ENCODE assay signal across 27 mouse cellular contexts in genomic region chr13:52613266-52613665, GRCm38 (mm10). TPM values are rescaled to one million over a fixed set of nuclear protein-coding genes. Genes with fewer than 3 reads are reported as not detected.
DNase-seq lines count a peak whose midpoint lies in the region; ATAC-seq and TF ChIP-seq lines count a peak whose summit lies in the region.
"Had no signal": no experiment of that assay in that cellular context is flagged by ENCODE, and none has a peak within 500 bp of the region (broad histone marks: within the 10 kb centered on the region; RNA-seq: fewer than 3 reads in every experiment).

No protein-coding gene starts in this region.

- H3K4me1 ChIP-seq in megakaryocyte, embryonic 14.5 days: peaks cover 97% of the 10 kb centered on the region
- H3K4me1 ChIP-seq: embryonic facial prominence, embryonic 13.5 days; embryonic facial prominence, embryonic 15.5 days; forebrain, embryonic 12.5 days had no signal

- no peak overlapping the region for H3ac ChIP-seq in myocyte (ENCODE audit: control insufficient read depth, insufficient read length)

- no peak for TF ChIP-seq POLR2A in myocyte (IDR thresholded peaks at IDR 0.05; ENCODE audit: insufficient read length, low read depth)

- peak overlapping the region; percentile 56 for H3K4me3 ChIP-seq in megakaryocyte, embryonic 14.5 days (replicated peaks)
- H3K4me3 ChIP-seq in myocyte: no peak overlapping the region
- H3K4me3 ChIP-seq: embryonic facial prominence, embryonic 13.5 days; embryonic facial prominence, embryonic 15.5 days; erythroblast, embryonic 14.5 days; forebrain, embryonic 10.5 days; forebrain, embryonic 12.5 days had no signal

- no peak overlapping the region for H3K4me2 ChIP-seq in myocyte (ENCODE audit: low read depth)
- H3K4me2 ChIP-seq: embryonic facial prominence, embryonic 13.5 days; embryonic facial prominence, embryonic 15.5 days; forebrain, embryonic 12.5 days had no signal

- peaks cover 100% of the 10 kb centered on the region for H3K36me3 ChIP-seq in megakaryocyte, embryonic 14.5 days (replicated peaks; ENCODE audit: low read length)
- H3K36me3 ChIP-seq in myocyte (ENCODE audit: control insufficient read depth, insufficient read depth): no peaks in the 10 kb centered on the region
- H3K36me3 ChIP-seq: embryonic facial prominence, embryonic 13.5 days; embryonic facial prominence, embryonic 15.5 days; forebrain, embryonic 10.5 days; forebrain, embryonic 12.5 days; G1E had no signal

- DNase-seq in CD4-positive, CD25-positive, alpha-beta regulatory T cell, adult 2 months (ENCODE audit: low read depth, low spot score): peak; percentile 15
- no peak for DNase-seq in adipocyte (ENCODE audit: low spot score)
- DNase-seq: adrenal gland, adult 8-10 months; adrenal gland, postnatal 14 days; adrenal gland, postnatal 36 days; B cell, adult 2 months; cerebellum, adult 11-12 months; cerebellum, adult 8-10 months; cerebellum, adult 9-11 months; cerebellum, postnatal 14 days; cerebellum, postnatal 36 days; embryo, embryonic 11 days had no signal

- H3K9me3 ChIP-seq in megakaryocyte, embryonic 14.5 days: 0 out of 2 replicates have a peak, but pooled peaks cover 3% of the 10 kb centered on the region
- H3K9me3 ChIP-seq: embryonic facial prominence, embryonic 13.5 days; embryonic facial prominence, embryonic 15.5 days; forebrain, embryonic 10.5 days; forebrain, embryonic 12.5 days had no signal

- no peak for ATAC-seq in CD4-positive, CD25-positive, alpha-beta regulatory T cell, adult 4 months
- ATAC-seq in megakaryocyte, adult 5-6 weeks (ENCODE audit: poor library complexity, severe bottlenecking): no peak
- ATAC-seq: activated CD4-positive, CD25-positive, alpha-beta regulatory T cell, adult 4 months; forebrain, embryonic 14.5 days; forebrain, embryonic 16.5 days; Patski had no signal

- no peaks in the 10 kb centered on the region for H3K79me2 ChIP-seq in myocyte (ENCODE audit: control insufficient read depth, insufficient read depth)

- no peaks in the 10 kb centered on the region for H3K27me3 ChIP-seq in megakaryocyte, embryonic 14.5 days (replicated peaks)
- H3K27me3 ChIP-seq in myocyte (ENCODE audit: control insufficient read depth, insufficient read depth, insufficient read length): peaks cover 10% of the 10 kb centered on the region
- H3K27me3 ChIP-seq: CH12.LX; embryonic facial prominence, embryonic 13.5 days; embryonic facial prominence, embryonic 15.5 days; forebrain, embryonic 12.5 days had no signal

TF ChIP-seq in myocyte, 11 proteins besides CTCF, POLR2A, EP300 and RAD21:
- TF ChIP-seq CEBPB (IDR thresholded peaks at IDR 0.05; ENCODE audit: insufficient read depth, poor library complexity, severe bottlenecking) (no peak), USF1 (IDR thresholded peaks at IDR 0.05; ENCODE audit: low read depth) (no peak), MAX (IDR thresholded peaks at IDR 0.05; ENCODE audit: low read depth) (no peak), TCF12 (IDR thresholded peaks at IDR 0.05; ENCODE audit: insufficient read depth, poor library complexity, severe bottlenecking) (peak; percentile 40), MYOG (IDR thresholded peaks at IDR 0.05; ENCODE audit: control insufficient read depth in 1 of 3, insufficient read depth in 1 of 3, insufficient read length in 2 of 3, low read depth in 2 of 3) (peak; percentile 28 to 91 (median 68)), TCF3 (IDR thresholded peaks at IDR 0.05; ENCODE audit: insufficient read length, low read depth) (peak; percentile 23), SRF (IDR thresholded peaks at IDR 0.05; ENCODE audit: control insufficient read depth, insufficient read length, low read depth) (no peak), MYOD1 (IDR thresholded peaks at IDR 0.05; ENCODE audit: control insufficient read depth in 1 of 3, insufficient read length in 2 of 3, low read depth in 2 of 3) (peak in 2 of 3 experiments; percentile 65 to 88), REST (IDR thresholded peaks at IDR 0.05; ENCODE audit: insufficient read depth, insufficient read length) (no peak)

RNA-seq across cellular contexts. Expression of gene Syk, which starts 30.3 kb away (rescaled TPM):
- polyA plus RNA-seq in CD4-positive, CD25-positive, alpha-beta regulatory T cell, adult 4 months (2017; shearing (Covaris generic)): 1 to 10 TPM in 1 of 2 experiments, under 1 TPM in 1; 0.20 to 2.4 TPM
- polyA plus RNA-seq in megakaryocyte, embryonic 14.5 days (2012; ENCODE audit: insufficient read depth, low replicate concordance): 33.3 and 55.7 TPM in 2 replicates
- total RNA-seq in megakaryocyte, adult 5-6 weeks (2015): 87.8 and 90.2 TPM in 2 replicates
- total RNA-seq in megakaryocyte, adult 5-6 weeks (2017): 157 and 178 TPM in 2 replicates
- polyA plus RNA-seq in myocyte (2012; fragmentation: generic; extraction: Trizol): 0.42 TPM
- polyA plus RNA-seq: G1E, Patski had no signal

Comparison
In these comparisons a context has a peak if more than half of its experiments do, and no peak if none do; other contexts are left out.
1. RNA of gene Syk, which starts 30.3 kb away (polyA plus RNA-seq): 33.3 to 55.7 TPM in megakaryocyte, embryonic 14.5 days; 0.20 to 2.4 TPM in CD4-positive, CD25-positive, alpha-beta regulatory T cell, adult 4 months and 0.42 TPM in myocyte (single experiment); every median in the first group is over 10 times any median in the second.